Mouse (Mus musculus): ENCODE measurements around the gene Irgm2. TPM values are rescaled to one million over a fixed set of nuclear protein-coding genes. Genes with fewer than 3 reads are reported as not detected.
A peak's percentile ranks its signal among the peaks of the same experiment; 100 is the strongest.
"Not testable (repeated sequence)": the region's sequence is repeated elsewhere in the genome, so short reads cannot be mapped to it uniquely, and the experiment has no call there.

Gene Irgm2
- polyA plus RNA-seq, 1 experiment from 2014 or later, result 6.9 TPM

GRCm38 (mm10) chr11:58230396-58230910 is 31.0 kb downstream of the Irgm2 start:
- Histone ChIP-seq H3K27me3 (replicated peaks; ENCODE audit: insufficient read depth, low read length) (no peaks in the 10 kb centered on the region), H3K4me2 (replicated peaks; ENCODE audit: low read depth, low read length) (no peak overlapping the region), H3K4me1 (ENCODE audit: insufficient read depth, low read depth, low read length) (no peaks in the 10 kb centered on the region), H3K9me3 (ENCODE audit: low read length) (no peaks in the 10 kb centered on the region), H3K27ac (ENCODE audit: low read length) (no peak overlapping the region), H3K36me3 (ENCODE audit: insufficient read depth, low read length) (no peaks in the 10 kb centered on the region), H3K9ac (replicated peaks; ENCODE audit: low read depth) (no peak overlapping the region), H3K4me3 (ENCODE audit: low read depth, low read length) (no peak overlapping the region)
- TF ChIP-seq EP300 (IDR thresholded peaks at IDR 0.05) (no peak), CTCF (IDR thresholded peaks at IDR 0.05) (no peak)
- WGBS, result 54% methylated on average over 16 of the region's 16 CpGs
- no peak for DNase-seq (ENCODE audit: low spot score)
- no peak for ATAC-seq

GRCm38 (mm10) chr11:58231156-58231555 is 31.7 kb downstream of the Irgm2 start:
- TF ChIP-seq CTCF (IDR thresholded peaks at IDR 0.05) (no peak), EP300 (IDR thresholded peaks at IDR 0.05) (no peak)
- ATAC-seq, result no peak

GRCm38 (mm10) chr11:58234551-58234950 is 35.1 kb downstream of the Irgm2 start:
- not testable (repeated sequence) for DNase-seq (ENCODE audit: low spot score); ATAC-seq; H3K27me3 ChIP-seq (replicated peaks; ENCODE audit: insufficient read depth, low read length); H3K4me3 ChIP-seq (ENCODE audit: low read depth, low read length); H3K9ac ChIP-seq (replicated peaks; ENCODE audit: low read depth); H3K9me3 ChIP-seq (ENCODE audit: low read length); H3K27ac ChIP-seq (ENCODE audit: low read length); H3K4me1 ChIP-seq (ENCODE audit: insufficient read depth, low read depth, low read length); H3K4me2 ChIP-seq (replicated peaks; ENCODE audit: low read depth, low read length); H3K36me3 ChIP-seq (ENCODE audit: insufficient read depth, low read length)
- WGBS, result 74% methylated on average over 3 of the region's 3 CpGs

More at GRCm38 (mm10) chr11:58231156-58231555, 31.7 kb downstream of the Irgm2 start:
- Histone ChIP-seq H3K9ac (replicated peaks; ENCODE audit: low read depth) (no peak overlapping the region), H3K4me2 (replicated peaks; ENCODE audit: low read depth, low read length) (no peak overlapping the region), H3K4me3 (ENCODE audit: low read depth, low read length) (no peak overlapping the region), H3K36me3 (ENCODE audit: insufficient read depth, low read length) (no peaks in the 10 kb centered on the region), H3K27me3 (replicated peaks; ENCODE audit: insufficient read depth, low read length) (no peaks in the 10 kb centered on the region), H3K4me1 (ENCODE audit: insufficient read depth, low read depth, low read length) (no peaks in the 10 kb centered on the region), H3K27ac (ENCODE audit: low read length) (no peak overlapping the region), H3K9me3 (ENCODE audit: low read length) (no peaks in the 10 kb centered on the region)
- no peak for DNase-seq (ENCODE audit: low spot score)
- WGBS, result 80% methylated on average over 8 of the region's 8 CpGs

GRCm38 (mm10) chr11:58235152-58235551 is 35.7 kb downstream of the Irgm2 start:
- Histone ChIP-seq H3K9ac (replicated peaks; ENCODE audit: low read depth) (no peak overlapping the region), H3K9me3 (ENCODE audit: low read length) (no peaks in the 10 kb centered on the region), H3K4me3 (ENCODE audit: low read depth, low read length) (no peak overlapping the region), H3K4me1 (ENCODE audit: insufficient read depth, low read depth, low read length) (no peaks in the 10 kb centered on the region; the same call in 1 of the 2 replicates), H3K4me2 (replicated peaks; ENCODE audit: low read depth, low read length) (no peak overlapping the region), H3K27me3 (replicated peaks; ENCODE audit: insufficient read depth, low read length) (no peaks in the 10 kb centered on the region), H3K36me3 (ENCODE audit: insufficient read depth, low read length) (no peaks in the 10 kb centered on the region), H3K27ac (ENCODE audit: low read length) (no peak overlapping the region)
- WGBS, result 15% methylated on average over 6 of the region's 6 CpGs
- ATAC-seq (no peak), DNase-seq (ENCODE audit: low spot score) (peak; percentile 37)
- peak; percentile 68 for TF ChIP-seq CTCF (IDR thresholded peaks at IDR 0.05)
- TF ChIP-seq EP300 (IDR thresholded peaks at IDR 0.05), result no peak

GRCm38 (mm10) chr11:58238840-58239791 is 39.7 kb downstream of the Irgm2 start:
- H3K9ac ChIP-seq (replicated peaks; ENCODE audit: low read depth), result no peak overlapping the region
- TF ChIP-seq EP300 (IDR thresholded peaks at IDR 0.05), result no peak
- peak; percentile 62 for TF ChIP-seq CTCF (IDR thresholded peaks at IDR 0.05)
- ATAC-seq (peak; percentile 97), DNase-seq (ENCODE audit: low spot score) (peak; percentile 82)
- H3K4me1 ChIP-seq (ENCODE audit: insufficient read depth, low read depth, low read length), result no peaks in the 10 kb centered on the region; the same call in 1 of the 2 replicates
- no peak overlapping the region for H3K27ac ChIP-seq (ENCODE audit: low read length)
- no peaks in the 10 kb centered on the region for H3K27me3 ChIP-seq (replicated peaks; ENCODE audit: insufficient read depth, low read length)
- H3K9me3 ChIP-seq (ENCODE audit: low read length), result no peaks in the 10 kb centered on the region
- WGBS, result 3% methylated on average over 37 of the region's 37 CpGs
- H3K4me3 ChIP-seq (ENCODE audit: low read depth, low read length), result peak overlapping the region; percentile 25; the same call in 1 of the 2 replicates
- H3K36me3 ChIP-seq (ENCODE audit: insufficient read depth, low read length), result no peaks in the 10 kb centered on the region
- H3K4me2 ChIP-seq (replicated peaks; ENCODE audit: low read depth, low read length), result peak overlapping the region; percentile 57

- Histone ChIP-seq H3K27ac (ENCODE audit: low read length) (no peak overlapping the region), H3K9ac (replicated peaks; ENCODE audit: low read depth) (no peak overlapping the region), H3K27me3 (replicated peaks; ENCODE audit: insufficient read depth, low read length) (no peaks in the 10 kb centered on the region), H3K9me3 (ENCODE audit: low read length) (0 out of 2 replicates have a peak, but pooled peaks cover 3% of the 10 kb centered on the region), H3K4me3 (ENCODE audit: low read depth, low read length) (no peak overlapping the region), H3K36me3 (ENCODE audit: insufficient read depth, low read length) (no peaks in the 10 kb centered on the region), H3K4me1 (ENCODE audit: insufficient read depth, low read depth, low read length) (no peaks in the 10 kb centered on the region), H3K4me2 (replicated peaks; ENCODE audit: low read depth, low read length) (no peak overlapping the region)
- TF ChIP-seq EP300 (IDR thresholded peaks at IDR 0.05), result no peak
- TF ChIP-seq CTCF (IDR thresholded peaks at IDR 0.05), result no peak
- DNase-seq (ENCODE audit: low spot score) (peak; percentile 26), ATAC-seq (no peak)
- WGBS, result 34% methylated on average over 4 of the region's 4 CpGs
Observed at GRCm38 (mm10) chr11:58247294-58247693, 47.9 kb downstream of the Irgm2 start.
